Mouse (Mus musculus): ENCODE measurements at regions not wholly inside any gene's neighbourhood (a gene's known extent, or its start where the extent isn't known, plus 50 kb on each side); places are given as distances from the start of the nearest gene placed in this dataset.
A peak's percentile ranks its signal among the peaks of the same experiment; 100 is the strongest.

DNA sequence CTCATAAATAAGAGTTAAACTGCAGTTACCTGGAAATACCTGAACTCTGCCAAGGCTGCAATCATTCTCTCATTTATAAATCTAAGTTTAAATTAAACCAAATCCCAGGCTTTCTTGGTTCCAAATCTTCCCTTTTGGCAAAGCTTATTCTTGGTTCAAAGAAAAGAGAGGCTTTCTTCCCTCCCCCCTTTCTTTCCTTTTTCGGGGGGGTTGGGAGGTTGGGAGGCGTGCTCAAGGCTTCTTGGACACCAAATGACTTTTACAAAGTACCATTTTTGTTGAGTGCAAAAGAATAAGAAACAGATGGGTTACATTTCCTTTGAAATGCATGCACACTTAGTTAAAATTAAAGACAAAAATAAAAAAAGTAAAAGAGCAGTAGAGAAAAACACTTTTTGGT is 105.4 kb upstream of the Mroh9 start:
- 48% methylated on average over 2 of the region's 2 CpGs for WGBS

DNA sequence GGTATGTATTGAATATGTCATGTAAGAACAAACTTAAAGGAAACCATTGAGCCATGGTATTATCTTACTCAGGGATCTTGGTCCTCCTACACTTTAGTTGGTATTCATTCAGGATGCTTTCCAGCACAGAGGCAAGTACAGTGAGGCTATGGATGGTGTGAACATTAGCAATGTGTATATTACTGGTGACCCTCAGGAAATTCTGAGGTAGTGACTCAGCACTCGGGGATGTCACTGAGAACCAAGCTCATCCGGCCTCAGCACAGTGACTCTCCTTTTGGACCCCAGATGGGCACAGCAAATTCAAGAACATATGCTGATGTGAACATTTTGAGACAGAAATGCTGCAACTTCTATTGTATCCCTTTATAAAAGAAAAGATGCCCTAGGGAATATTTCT is 96.4 kb upstream of the Mroh9 start:
- Histone ChIP-seq H3K4me1 (ENCODE audit: control insufficient read depth, insufficient read depth, low read length) (no peaks in the 10 kb centered on the region), H3K27ac (ENCODE audit: insufficient read depth, low read length) (no peak overlapping the region), H3K4me3 (replicated peaks; ENCODE audit: insufficient read depth, low read depth, low read length) (no peak overlapping the region), H3K27me3 (ENCODE audit: control insufficient read depth, insufficient read depth, low read length) (no peaks in the 10 kb centered on the region)
- WGBS: 83% methylated on average over 2 of the region's 2 CpGs
- TF ChIP-seq POLR2A (IDR thresholded peaks at IDR 0.05; ENCODE audit: borderline replicate concordance, insufficient read depth, low read length) (no peak), CTCF (IDR thresholded peaks at IDR 0.05; ENCODE audit: borderline replicate concordance, insufficient read depth, low read depth, low read length) (no peak)
- DNase-seq: no peak

More for the DNA sequence above, 105.4 kb upstream of the Mroh9 start:
- TF ChIP-seq POLR2A (IDR thresholded peaks at IDR 0.05; ENCODE audit: borderline replicate concordance, insufficient read depth, low read length): no peak
- no peak for TF ChIP-seq CTCF (IDR thresholded peaks at IDR 0.05; ENCODE audit: borderline replicate concordance, insufficient read depth, low read depth, low read length)
- Histone ChIP-seq H3K27me3 (ENCODE audit: control insufficient read depth, insufficient read depth, low read length) (no peaks in the 10 kb centered on the region), H3K4me3 (replicated peaks; ENCODE audit: insufficient read depth, low read depth, low read length) (no peak overlapping the region), H3K27ac (ENCODE audit: insufficient read depth, low read length) (no peak overlapping the region), H3K4me1 (ENCODE audit: control insufficient read depth, insufficient read depth, low read length) (no peaks in the 10 kb centered on the region)
- DNase-seq: no peak

DNA sequence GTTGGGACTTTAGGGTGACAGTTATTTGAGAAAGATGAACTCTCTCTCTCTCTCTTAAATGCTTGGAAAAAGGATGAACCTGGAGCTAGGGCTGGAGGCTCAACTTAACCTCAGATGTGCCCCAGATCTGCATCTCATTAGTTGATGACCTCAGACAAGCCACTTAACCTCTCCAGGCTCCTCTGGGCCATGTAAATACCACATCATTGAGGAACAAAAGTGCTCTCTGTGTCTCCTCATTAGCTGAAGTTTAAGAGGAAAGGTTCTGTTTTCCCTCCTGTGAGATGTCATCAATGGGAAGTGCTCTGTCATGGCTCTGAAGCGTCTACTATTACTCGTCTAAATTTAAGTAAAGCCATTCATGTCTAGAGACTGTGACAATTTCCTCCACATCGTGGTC is 91.5 kb upstream of the Mroh9 start:
- Histone ChIP-seq H3K27ac (ENCODE audit: insufficient read depth, low read length) (no peak overlapping the region), H3K4me1 (ENCODE audit: control insufficient read depth, insufficient read depth, low read length) (no peaks in the 10 kb centered on the region), H3K4me3 (replicated peaks; ENCODE audit: insufficient read depth, low read depth, low read length) (no peak overlapping the region), H3K27me3 (ENCODE audit: control insufficient read depth, insufficient read depth, low read length) (no peaks in the 10 kb centered on the region)
- TF ChIP-seq POLR2A (IDR thresholded peaks at IDR 0.05; ENCODE audit: borderline replicate concordance, insufficient read depth, low read length) (no peak), CTCF (IDR thresholded peaks at IDR 0.05; ENCODE audit: borderline replicate concordance, insufficient read depth, low read depth, low read length) (no peak)
- no peak for DNase-seq
- 58% methylated on average over 3 of the region's 3 CpGs for WGBS

DNA sequence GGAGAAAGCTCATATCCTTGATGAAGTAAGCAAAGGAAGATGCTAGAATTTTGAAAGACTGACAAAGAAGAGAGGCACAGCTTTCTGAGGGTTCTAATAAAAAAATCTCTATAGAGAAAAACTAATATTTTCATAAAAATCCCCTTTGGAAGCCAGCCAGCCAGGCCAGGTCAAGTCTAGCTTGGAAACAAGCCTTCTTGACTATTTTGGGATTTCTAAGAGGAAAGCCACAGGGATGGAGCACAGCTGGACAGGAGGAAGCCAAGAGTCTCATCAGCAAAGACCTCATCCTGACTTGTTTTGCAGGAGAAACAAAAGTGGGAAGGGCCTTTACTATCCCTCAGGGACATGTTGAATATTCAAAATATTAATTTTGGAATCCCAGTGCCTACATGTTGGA is 81.6 kb upstream of the Mroh9 start:
- DNase-seq: no peak
- Histone ChIP-seq H3K27ac (ENCODE audit: insufficient read depth, low read length) (no peak overlapping the region), H3K27me3 (ENCODE audit: control insufficient read depth, insufficient read depth, low read length) (no peaks in the 10 kb centered on the region), H3K4me1 (ENCODE audit: control insufficient read depth, insufficient read depth, low read length) (no peaks in the 10 kb centered on the region), H3K4me3 (replicated peaks; ENCODE audit: insufficient read depth, low read depth, low read length) (no peak overlapping the region)
- TF ChIP-seq CTCF (IDR thresholded peaks at IDR 0.05; ENCODE audit: borderline replicate concordance, insufficient read depth, low read depth, low read length) (no peak), POLR2A (IDR thresholded peaks at IDR 0.05; ENCODE audit: borderline replicate concordance, insufficient read depth, low read length) (no peak)

DNA sequence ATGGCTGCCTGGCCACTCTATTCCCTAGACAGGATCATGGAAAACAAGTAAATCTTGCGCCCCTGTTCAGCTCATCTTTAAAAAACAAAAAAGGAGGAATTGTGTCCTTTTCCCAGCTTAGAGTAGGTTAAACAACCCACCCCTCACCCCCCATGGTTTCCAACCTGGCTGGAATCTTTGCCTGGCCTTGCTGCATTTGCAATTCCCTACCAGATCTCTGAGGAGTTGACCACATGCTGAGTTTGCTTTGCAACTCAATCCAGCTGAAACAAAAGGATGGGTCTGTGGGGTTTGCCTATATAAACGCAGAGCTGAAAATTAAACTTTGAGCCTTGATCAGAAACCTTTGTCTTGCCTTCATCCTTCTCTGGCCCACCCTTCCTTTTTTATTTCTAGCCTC is 78.2 kb upstream of the Mroh9 start:
- 16% methylated on average over 2 of the region's 2 CpGs for WGBS
- Histone ChIP-seq H3K27me3 (ENCODE audit: control insufficient read depth, insufficient read depth, low read length) (no peaks in the 10 kb centered on the region), H3K27ac (ENCODE audit: insufficient read depth, low read length) (no peak overlapping the region), H3K4me3 (replicated peaks; ENCODE audit: insufficient read depth, low read depth, low read length) (no peak overlapping the region), H3K4me1 (ENCODE audit: control insufficient read depth, insufficient read depth, low read length) (no peaks in the 10 kb centered on the region)
- DNase-seq: no peak
- no peak for TF ChIP-seq POLR2A (IDR thresholded peaks at IDR 0.05; ENCODE audit: borderline replicate concordance, insufficient read depth, low read length)
- TF ChIP-seq CTCF (IDR thresholded peaks at IDR 0.05; ENCODE audit: borderline replicate concordance, insufficient read depth, low read depth, low read length): no peak

DNA sequence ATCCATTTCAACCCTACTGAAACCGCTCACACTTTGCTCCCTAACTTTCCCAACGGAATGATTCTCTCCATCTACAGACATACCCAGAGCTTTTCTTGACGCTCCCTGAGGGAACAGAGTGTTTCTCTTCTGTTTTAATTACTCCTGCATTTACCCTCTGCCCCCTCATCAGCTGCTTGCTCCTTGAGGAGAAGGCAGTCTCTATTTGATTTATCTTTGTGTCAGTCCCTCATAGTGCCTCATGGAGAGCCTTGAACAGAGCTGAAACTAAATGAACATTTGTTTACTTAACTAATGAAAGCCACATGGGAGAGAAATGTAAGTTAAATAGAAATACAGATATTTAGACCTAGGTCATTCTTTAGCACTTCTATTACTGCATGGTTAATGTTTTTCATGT is 74.4 kb upstream of the Mroh9 start:
- no peaks in the 10 kb centered on the region for H3K4me1 ChIP-seq (ENCODE audit: control insufficient read depth, insufficient read depth, low read length)
- 87% methylated on average over 3 of the region's 3 CpGs for WGBS
- H3K27me3 ChIP-seq (ENCODE audit: control insufficient read depth, insufficient read depth, low read length): no peaks in the 10 kb centered on the region
- H3K4me3 ChIP-seq (replicated peaks; ENCODE audit: insufficient read depth, low read depth, low read length): no peak overlapping the region
- no peak for DNase-seq
- TF ChIP-seq CTCF (IDR thresholded peaks at IDR 0.05; ENCODE audit: borderline replicate concordance, insufficient read depth, low read depth, low read length) (no peak), POLR2A (IDR thresholded peaks at IDR 0.05; ENCODE audit: borderline replicate concordance, insufficient read depth, low read length) (no peak)
- H3K27ac ChIP-seq (ENCODE audit: insufficient read depth, low read length): no peak overlapping the region

DNA sequence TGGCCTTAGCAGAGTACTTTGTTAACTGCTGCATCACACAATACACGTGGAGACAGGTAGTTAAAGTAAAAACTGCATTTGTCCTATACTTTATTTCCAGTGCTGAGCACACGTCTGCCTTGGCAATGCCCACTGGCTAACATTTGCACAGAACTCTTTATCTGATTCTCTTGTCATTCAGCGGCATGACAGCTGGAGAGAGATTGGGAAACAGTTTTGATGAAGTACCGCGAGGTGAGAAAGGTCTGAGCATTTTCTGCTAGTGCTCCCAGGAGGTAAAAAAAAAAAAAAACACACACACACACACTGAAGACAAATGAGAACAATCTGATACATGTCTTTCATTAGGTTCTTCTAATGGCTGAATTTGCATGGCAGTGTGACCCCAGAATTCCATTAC is 73.0 kb upstream of the Mroh9 start:
- no peak overlapping the region for H3K4me3 ChIP-seq (replicated peaks; ENCODE audit: insufficient read depth, low read depth, low read length)
- whole genome bisulfite sequencing: 70% methylated on average over 5 of the region's 5 CpGs
- no peaks in the 10 kb centered on the region for H3K4me1 ChIP-seq (ENCODE audit: control insufficient read depth, insufficient read depth, low read length)
- H3K27me3 ChIP-seq (ENCODE audit: control insufficient read depth, insufficient read depth, low read length): no peaks in the 10 kb centered on the region
- no peak for DNase-seq
- no peak for TF ChIP-seq CTCF (IDR thresholded peaks at IDR 0.05; ENCODE audit: borderline replicate concordance, insufficient read depth, low read depth, low read length)
- no peak for TF ChIP-seq POLR2A (IDR thresholded peaks at IDR 0.05; ENCODE audit: borderline replicate concordance, insufficient read depth, low read length)
- no peak overlapping the region for H3K27ac ChIP-seq (ENCODE audit: insufficient read depth, low read length)

DNA sequence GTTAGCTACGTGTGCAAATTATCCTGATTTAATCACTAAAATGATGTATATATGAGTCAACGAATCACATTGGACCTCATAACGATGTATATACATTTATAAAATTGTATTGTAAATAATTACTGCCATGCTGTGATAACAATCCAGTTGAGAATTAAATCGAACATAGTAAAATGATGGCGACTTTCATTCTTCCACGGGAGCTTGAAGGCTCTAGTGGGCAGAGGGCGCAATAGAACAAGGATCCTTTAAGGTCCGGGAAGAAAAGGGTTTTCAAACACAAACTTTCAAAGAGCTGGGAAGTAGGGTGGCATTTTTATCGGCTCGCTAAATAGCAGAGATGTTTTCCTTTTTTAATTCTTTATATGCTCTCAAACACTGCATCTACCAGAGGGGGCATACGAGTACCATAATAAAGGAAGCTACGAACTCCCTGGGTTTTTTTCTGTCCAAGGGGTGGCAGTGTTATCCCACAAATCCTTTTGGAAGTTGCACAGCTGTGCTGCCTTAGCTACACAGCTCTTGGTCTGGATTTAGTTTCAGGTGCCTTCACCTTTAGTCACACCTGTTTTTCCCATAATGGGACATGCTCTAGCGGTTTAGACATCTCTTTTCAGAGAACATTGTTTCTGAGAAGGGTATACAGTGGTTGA is 64.9 kb upstream of the Mroh9 start:
- Histone ChIP-seq H3K4me1 (ENCODE audit: control insufficient read depth, insufficient read depth, low read length) (no peaks in the 10 kb centered on the region), H3K27ac (ENCODE audit: insufficient read depth, low read length) (no peak overlapping the region)
- 23% methylated on average over 13 of the region's 13 CpGs for WGBS

More for the DNA sequence above, 64.9 kb upstream of the Mroh9 start:
- H3K4me3 ChIP-seq (replicated peaks; ENCODE audit: insufficient read depth, low read depth, low read length): no peak overlapping the region
- TF ChIP-seq CTCF (IDR thresholded peaks at IDR 0.05; ENCODE audit: borderline replicate concordance, insufficient read depth, low read depth, low read length) (peak; percentile 54), POLR2A (IDR thresholded peaks at IDR 0.05; ENCODE audit: borderline replicate concordance, insufficient read depth, low read length) (no peak)
- peak; percentile 36 to 37 for DNase-seq
- no peaks in the 10 kb centered on the region for H3K27me3 ChIP-seq (ENCODE audit: control insufficient read depth, insufficient read depth, low read length)
